Mouse (Mus musculus): ENCODE data around the gene Tmem165. TPM values are rescaled to one million over a fixed set of nuclear protein-coding genes. Genes with fewer than 3 reads are reported as not detected.
A peak's percentile ranks its signal among the peaks of the same experiment; 100 is the strongest.

Gene Tmem165
- total RNA-seq, 2 experiments from 2014 or later = 33.1 to 33.5 TPM

- no peak for DNase-seq
Observed at GRCm38 (mm10) chr5:76175051-76175450, 8.6 kb upstream of the Tmem165 start.

GRCm38 (mm10) chr5:76176411-76176810 lies 7.3 kb upstream of the Tmem165 start:
- no peak for DNase-seq

DNA sequence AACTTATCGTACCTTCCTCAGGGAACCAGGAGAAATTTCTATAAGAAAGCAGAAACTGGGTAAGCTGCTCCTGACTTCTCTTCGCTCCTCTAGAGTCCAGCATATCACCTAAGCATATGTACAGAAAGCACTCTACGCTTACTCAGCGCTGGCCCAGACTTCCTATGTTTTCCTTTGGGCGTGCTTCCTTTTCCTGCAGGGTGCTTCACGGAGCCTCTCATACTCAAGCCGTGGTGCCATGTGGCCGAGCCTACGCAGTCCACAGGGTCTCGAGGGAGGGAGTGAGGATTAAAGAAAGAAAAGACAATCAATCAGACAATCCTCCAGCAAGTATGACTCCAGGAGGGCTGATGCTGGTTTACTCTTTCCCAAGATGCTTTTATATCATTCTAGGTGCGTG lies 6.8 kb upstream of the Tmem165 start:
- no peak for DNase-seq

DNA sequence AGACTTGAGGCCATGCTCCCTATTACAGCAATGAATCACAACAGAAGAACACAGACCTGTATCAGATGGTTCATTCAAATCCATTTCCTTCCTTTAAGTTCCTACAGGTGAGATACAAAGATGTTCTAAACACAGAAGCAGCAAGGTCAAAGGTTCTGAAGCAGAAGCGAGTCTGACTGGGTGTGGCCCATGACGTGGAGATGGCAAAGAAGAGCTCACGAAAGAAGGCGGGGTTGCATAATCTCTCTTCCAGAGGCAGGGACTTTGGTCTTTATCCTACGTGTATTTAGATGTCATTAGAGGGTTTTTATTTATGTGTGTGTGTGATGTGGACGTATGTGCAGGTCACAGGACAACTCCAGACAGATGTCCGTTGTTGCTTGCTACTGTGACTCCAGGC lies 6.0 kb upstream of the Tmem165 start:
- no peak for DNase-seq

GRCm38 (mm10) chr5:76179171-76179570 lies 4.5 kb upstream of the Tmem165 start:
- DNase-seq = no peak

GRCm38 (mm10) chr5:76179791-76180190 lies 3.9 kb upstream of the Tmem165 start:
- DNase-seq = no peak

DNA sequence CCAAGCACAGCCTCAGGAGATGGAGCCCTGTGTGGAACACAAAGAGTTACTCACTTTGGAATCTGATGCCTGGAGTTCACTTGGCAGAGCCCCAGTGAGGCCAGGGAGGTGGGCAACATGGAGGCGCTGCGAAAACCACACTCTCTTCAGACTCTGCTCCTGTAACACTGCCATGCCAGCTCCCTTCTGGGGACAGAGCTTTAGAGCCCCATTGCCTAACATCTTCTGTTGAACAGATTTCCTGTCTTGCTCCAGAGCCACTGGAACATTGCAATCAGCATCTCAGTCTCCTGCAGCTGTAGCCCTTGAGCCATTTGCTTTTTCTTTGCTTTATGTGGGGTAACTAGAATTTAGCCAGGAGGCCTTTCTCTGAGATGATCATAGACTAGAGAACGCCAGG lies 1.4 kb upstream of the Tmem165 start:
- no peak for DNase-seq

DNA sequence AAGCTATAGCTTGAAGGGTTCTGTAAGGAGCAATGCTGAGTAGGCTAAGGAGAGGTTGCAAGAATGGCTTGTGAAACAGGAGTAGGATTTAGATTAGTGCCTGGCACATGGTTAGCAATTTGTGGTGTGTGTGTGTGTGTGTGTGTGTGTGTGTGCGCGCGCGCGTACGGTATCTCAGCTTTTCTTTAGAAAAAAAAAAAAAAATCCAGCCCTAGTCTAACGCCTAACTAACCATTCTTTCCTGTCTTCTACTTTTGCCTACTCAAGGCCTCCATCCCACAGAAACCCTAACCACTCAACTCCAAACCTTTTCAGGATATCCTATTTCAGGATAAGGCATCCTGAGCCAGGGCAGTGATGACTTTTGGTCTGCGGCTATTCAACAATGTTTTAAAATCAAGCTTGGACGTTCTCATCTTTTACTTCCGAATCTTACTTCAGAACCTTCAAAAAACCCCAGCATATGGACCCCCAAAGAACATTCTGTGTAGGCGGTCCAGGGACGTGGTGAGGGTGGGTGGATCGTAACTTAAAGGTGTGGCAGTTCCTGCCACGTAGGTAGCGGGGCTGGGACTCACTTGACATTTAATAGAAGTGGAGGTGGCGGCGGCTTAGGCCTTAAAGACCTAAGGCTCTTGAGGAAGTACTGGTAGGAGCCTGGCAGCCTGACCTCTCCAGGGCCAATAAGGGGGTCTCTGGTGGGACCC lies 484 bp upstream of the Tmem165 start:
- DNase-seq = no peak

DNA sequence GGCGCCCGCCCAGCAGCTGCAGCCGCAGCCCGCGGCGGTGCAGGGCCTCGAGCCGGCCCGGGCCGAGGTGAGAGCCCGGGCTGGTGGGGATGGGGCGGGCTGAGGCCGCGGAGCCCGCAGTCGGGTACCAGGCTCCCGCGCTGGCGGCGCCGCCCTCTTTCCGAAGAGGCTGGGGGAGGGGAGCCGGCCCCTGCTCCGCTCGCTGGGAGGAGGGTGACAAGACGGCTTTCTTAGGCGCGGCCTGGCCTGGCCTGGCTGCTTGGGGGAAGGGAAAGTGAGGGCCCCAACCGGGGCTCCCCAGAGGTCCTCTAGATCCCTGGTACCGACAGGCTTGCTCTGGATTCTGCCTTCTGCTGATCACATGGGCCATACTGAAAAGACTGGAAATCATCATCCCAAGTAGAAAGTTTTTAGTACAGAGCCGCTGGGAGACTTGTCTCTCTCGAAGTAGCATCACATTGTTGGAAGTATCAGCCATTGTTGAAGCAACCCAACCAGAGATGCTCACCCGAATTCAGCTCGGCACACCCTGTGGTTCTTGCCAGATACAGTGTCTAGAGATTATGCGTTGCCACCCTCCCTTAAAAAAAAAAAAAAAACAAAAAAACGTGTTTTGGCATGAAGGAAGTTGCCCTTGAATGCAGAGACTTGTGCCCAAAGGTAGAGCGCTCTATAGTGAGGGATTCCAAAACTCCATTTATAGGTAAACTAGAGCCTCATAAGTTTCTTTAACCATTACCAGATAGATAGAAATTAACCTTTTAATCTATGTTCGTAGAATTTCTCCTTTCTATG lies 803 bp downstream of the Tmem165 start:
- peak; percentile 48 to 59 for DNase-seq

- no peak for DNase-seq
Observed at GRCm38 (mm10) chr5:76187885-76188284, 4.2 kb downstream of the Tmem165 start.

DNA sequence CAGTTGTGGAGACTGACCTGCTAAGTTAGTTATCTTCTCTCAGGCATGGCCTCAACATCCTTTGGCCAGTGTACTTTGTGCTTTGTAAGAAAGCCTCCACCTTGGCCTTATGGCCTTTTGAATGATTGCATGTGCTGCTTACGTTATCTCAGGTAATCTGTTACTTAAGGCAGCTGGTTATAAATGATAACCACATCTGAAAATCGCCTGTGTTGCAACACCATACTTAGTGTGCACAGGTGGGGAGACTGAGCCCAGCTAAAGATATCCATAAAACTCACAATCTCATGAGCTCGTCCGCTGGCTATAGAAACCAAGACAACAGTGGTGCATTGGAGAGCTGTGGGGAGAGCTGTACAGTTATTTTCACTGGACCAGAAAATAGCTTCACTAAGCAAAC lies 6.9 kb downstream of the Tmem165 start:
- DNase-seq = no peak

- no peak for DNase-seq
Observed at GRCm38 (mm10) chr5:76193075-76193474, 9.4 kb downstream of the Tmem165 start.

GRCm38 (mm10) chr5:76194377-76194945 lies 10.8 kb downstream of the Tmem165 start:
- DNase-seq = no peak

DNA sequence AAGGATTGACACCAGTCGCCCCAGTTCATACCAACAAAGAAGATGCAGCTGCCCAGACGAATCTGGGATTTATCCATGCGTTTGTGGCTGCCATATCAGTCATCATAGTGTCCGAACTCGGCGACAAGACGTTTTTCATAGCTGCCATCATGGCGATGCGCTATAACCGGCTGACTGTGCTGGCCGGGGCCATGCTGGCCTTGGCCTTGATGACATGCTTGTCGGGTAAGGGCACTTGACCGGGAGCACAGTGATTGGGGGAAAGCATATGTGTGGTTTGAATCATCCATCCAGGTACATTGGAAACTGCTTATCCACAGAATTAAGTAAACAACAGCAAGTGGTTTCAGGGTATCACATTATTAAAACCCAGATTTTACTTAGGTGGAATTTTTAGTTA lies 15.7 kb downstream of the Tmem165 start:
- no peak for DNase-seq

DNA sequence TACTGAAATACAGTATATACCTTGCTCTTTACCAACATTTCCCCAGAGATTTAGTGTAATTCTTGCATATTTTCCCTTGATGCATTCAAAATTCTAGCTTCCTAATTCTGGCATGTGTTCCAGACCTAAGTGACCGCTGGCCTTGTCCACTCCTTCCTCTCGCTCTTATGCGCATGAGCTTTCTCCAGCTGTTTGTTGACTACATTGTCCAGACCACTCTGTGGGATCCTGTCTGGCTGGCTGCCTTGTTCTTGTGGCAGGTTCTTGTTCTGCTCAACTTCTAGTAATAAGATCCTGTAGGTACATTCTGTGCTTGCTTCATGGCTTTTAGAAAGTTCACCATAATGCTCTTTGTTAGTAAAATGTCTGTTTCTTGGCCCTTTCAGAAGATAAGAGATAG lies 19.5 kb downstream of the Tmem165 start:
- DNase-seq = no peak

DNA sequence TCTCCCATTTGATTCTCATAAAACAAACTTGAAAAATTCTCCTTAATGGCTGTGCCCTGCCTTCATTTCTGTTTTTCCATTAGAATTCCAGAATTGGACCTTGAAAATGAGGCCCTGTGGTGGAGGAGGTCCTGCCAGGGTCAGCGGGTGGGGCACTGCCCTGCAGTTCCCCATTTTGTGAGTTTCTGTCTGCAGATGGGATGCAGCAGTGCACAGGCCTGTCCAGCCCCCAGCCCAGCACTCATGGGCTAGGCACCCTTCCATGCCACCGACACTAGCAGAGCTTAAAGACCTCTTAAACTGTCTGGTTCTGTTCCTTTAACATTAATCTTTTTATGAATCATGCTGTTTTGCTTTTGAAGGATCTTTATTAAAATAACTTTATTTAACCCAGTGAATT lies 22.2 kb downstream of the Tmem165 start:
- no peak for DNase-seq

- DNase-seq = no peak
Observed at GRCm38 (mm10) chr5:76208066-76208465, 24.4 kb downstream of the Tmem165 start.

DNA sequence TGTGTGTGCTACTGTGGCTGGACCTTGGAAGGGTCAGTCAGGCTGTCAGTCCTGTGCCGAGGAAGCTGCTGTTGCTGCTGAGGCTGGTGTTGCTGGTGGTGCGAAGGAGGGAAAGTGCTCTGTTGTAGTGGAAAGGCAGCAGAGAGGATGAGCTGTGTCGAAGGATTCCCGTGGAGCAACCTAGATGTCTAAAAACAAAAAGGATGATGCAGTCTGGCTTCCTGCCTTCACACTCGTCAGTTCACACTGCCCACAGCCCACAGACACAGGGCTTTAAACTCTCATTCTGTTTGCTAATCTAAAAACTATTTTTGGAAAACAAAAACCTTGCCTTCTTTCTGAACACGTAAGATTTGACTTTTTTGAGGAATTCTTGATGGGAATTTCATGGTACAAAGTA lies 33.0 kb downstream of the Tmem165 start:
- no peak for DNase-seq

DNA sequence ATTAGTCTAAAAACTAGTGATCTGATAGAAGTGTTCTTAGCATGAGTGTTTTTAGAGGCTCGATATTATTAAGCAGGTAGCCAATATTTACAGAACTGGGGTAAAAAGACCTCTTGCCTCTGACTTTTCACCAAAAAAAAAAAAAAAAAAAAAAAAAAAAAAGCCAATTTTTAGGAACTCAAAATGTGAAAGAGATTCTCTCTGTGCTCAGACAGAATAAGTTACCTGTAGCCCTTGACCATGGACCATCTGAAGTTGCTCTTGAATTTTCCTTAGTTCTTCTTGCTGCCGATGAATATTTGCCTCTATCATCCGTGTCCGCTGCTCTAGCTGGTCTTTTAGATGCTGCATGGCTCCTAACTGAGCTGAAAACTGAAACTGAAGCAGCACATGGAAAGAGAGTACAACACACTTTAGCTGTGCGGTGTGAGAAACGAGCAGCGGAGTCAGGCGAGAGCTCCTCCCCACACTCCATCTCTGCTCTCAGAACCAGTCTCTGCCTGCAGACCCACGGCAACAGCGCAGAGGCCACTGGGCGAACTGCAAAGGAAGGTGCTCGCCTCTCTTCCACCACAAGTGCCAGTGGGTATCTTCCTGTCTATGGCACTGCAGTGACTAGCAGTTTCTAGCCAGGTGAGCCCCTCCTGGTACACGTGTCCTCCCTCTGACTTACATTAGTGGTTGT lies 47.6 kb downstream of the Tmem165 start:
- DNase-seq = no peak

GRCm38 (mm10) chr5:76243274-76243673 lies 59.6 kb downstream of the Tmem165 start:
- DNase-seq = no peak

DNA sequence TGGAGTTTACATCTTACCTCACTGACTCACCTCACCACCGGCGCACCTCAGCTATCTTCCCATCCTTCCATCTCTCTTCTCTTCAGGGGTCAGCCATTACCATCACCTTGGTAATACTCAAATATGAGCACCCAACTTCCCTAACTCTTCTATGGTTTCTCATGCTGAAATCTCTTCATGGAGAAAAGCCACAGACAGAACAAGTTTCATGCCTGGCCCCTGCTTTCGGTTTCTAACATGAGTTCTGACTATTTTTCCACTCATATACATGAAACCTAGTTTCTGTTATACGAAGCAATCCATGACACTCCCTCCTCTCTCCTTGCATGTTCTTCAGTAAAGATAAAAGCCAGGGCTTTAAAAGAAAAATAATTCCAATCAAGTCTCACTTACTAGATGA lies 60.2 kb downstream of the Tmem165 start:
- DNase-seq = no peak

DNA sequence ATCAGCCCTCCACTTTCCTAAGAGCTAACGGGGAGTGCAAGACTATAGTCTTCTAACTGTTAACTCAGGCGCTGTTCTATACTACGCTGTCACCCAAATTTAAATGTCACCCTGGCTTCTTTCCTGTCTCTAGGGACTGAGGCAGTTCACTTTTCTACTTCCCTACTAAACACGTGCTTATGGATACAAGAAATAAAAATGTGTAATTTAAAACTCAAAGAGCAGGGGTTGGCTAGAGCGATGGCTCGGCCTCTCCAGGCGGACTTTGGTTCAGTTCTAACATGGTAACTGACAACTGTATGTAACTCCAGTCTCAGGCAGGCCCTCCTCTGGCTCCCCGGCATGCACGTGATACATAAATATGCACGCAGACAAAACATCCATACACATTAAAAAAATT lies 60.8 kb downstream of the Tmem165 start:
- DNase-seq = no peak

DNA sequence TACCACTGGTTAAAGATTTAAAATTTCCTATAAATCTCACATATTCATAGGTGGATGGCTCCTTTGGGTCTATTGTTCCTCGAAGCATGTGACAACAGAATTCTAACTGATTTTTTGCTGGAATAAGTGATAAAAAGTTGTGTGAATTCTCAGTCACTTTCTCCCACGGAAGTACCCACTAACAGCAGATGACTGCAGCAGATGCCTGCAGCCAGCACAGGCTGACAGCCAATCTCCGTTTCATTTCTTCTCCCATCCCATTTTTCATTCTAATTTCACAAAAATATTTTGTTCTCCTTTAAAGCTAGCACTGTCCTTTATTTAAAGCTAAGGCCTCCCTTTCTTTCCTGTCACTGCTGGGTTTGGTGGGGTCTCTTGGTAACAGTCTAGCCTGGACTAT lies 61.7 kb downstream of the Tmem165 start:
- peak; percentile 65 to 69 for DNase-seq
